Mouse (Mus musculus): ENCODE results near the gene Smarca1.

GRCm38 (mm10) chrX:47808717-47809116, 84.1 kb downstream of the Smarca1 start:
- no peak for TF ChIP-seq CTCF (IDR thresholded peaks at IDR 0.05; ENCODE audit: extremely low read depth, insufficient read depth, low read length)
- no peak for TF ChIP-seq POLR2A (IDR thresholded peaks at IDR 0.05; ENCODE audit: extremely low read depth, insufficient read depth, low read length)

Measured in cortical plate, adult 2 months (tissue).